Mouse (Mus musculus) MEL (cell line): ENCODE measurements around the gene C030005K15Rik. TPM values are rescaled to one million over a fixed set of nuclear protein-coding genes. Genes with fewer than 3 reads are reported as not detected.

Experiments used
- DNase-seq: peaks from one replicate; pipeline ENCODE4 v3.0.0; 2011; ENCODE audit warnings: low read depth, low spot score
- H3K27ac ChIP-seq: 2 replicates; pipeline ENCODE4 v1.5.1; 2012; ENCODE audit warnings: low read depth, mild to moderate bottlenecking, control low read depth, low read length, moderate library complexity; ENCODE audit not compliant: control insufficient read depth
- H3K27me3 ChIP-seq, 2 experiments: fragments of 150-350 bp in 1 of 2; sonication (generic) in 1 of 2; 2 replicates each; pipeline ENCODE4 v1.6.1; 2012; ENCODE audit warnings: low read length in 2 of 2, mild to moderate bottlenecking in 2 of 2, improper control_type of control experiment in 1 of 2, moderate library complexity in 1 of 2; ENCODE audit not compliant: insufficient read depth in 2 of 2, control insufficient read depth in 1 of 2
- H3K36me3 ChIP-seq, 2 experiments: 2 replicates each; pipeline ENCODE4 v1.6.1; 2012 to 2014; ENCODE audit warnings: low read length in 2 of 2, improper control_type of control experiment in 1 of 2, inconsistent platforms in 1 of 2, mild to moderate bottlenecking in 1 of 2; ENCODE audit not compliant: insufficient read depth in 2 of 2, control insufficient read depth in 1 of 2
- H3K4me1 ChIP-seq, 2 experiments: fragments of 150-350 bp in 1 of 2; sonication (generic) in 1 of 2; 2 replicates each; pipeline ENCODE4 v1.6.1; 2012; ENCODE audit warnings: low read length in 2 of 2, improper control_type of control experiment in 1 of 2, mild to moderate bottlenecking in 1 of 2; ENCODE audit not compliant: insufficient read depth in 2 of 2, control insufficient read depth in 1 of 2
- H3K4me3 ChIP-seq, 2 experiments: fragments of 150-350 bp in 1 of 2; sonication (generic) in 1 of 2; 2 replicates each; pipeline ENCODE4 v1.5.1; 2012; ENCODE audit warnings: low read depth in 2 of 2, low read length in 2 of 2, mild to moderate bottlenecking in 2 of 2, moderate library complexity in 2 of 2, control low read depth in 1 of 2, improper control_type of control experiment in 1 of 2; ENCODE audit not compliant: control insufficient read depth in 1 of 2, insufficient read depth in 1 of 2
- H3K79me2 ChIP-seq: 2 replicates; pipeline ENCODE4 v1.6.1; 2012; ENCODE audit warnings: mild to moderate bottlenecking, low read length, moderate library complexity; ENCODE audit not compliant: control insufficient read depth, poor library complexity, insufficient read depth
- H3K9ac ChIP-seq: 2 replicates; pipeline ENCODE4 v1.6.1; 2012; ENCODE audit warnings: low read depth, mild to moderate bottlenecking, control low read depth, low read length, moderate library complexity; ENCODE audit not compliant: control insufficient read depth, poor library complexity, severe bottlenecking
- H3K9me3 ChIP-seq: fragments of 150-350 bp; sonication (generic); replicated peaks from 2 replicates; pipeline ENCODE4 v1.6.1; 2012; ENCODE audit warnings: mild to moderate bottlenecking, low read length, improper control_type of control experiment, moderate library complexity; ENCODE audit not compliant: insufficient read depth
- BHLHE40 ChIP-seq: IDR thresholded peaks from 2 replicates; pipeline ENCODE4 v1.6.1; 2012; ENCODE audit warnings: low read depth, mild to moderate bottlenecking, inconsistent platforms, low read length, improper control_type of control experiment, borderline replicate concordance
- CHD1 ChIP-seq: IDR thresholded peaks from 2 replicates; pipeline ENCODE4 v1.6.1; 2012; ENCODE audit warnings: low read depth, mild to moderate bottlenecking, inconsistent platforms, low read length, improper control_type of control experiment
- CHD2 ChIP-seq: IDR thresholded peaks from 2 replicates; pipeline ENCODE4 v1.6.1; 2011; ENCODE audit warnings: low read length, improper control_type of control experiment
- E2F4 ChIP-seq: IDR thresholded peaks from 2 replicates; pipeline ENCODE4 v1.6.1; 2011; ENCODE audit warnings: low read depth, low read length, improper control_type of control experiment, borderline replicate concordance
- ELF1 ChIP-seq: IDR thresholded peaks from 2 replicates; pipeline ENCODE4 v1.6.1; 2014; ENCODE audit warnings: low read depth, mild to moderate bottlenecking, inconsistent platforms, low read length, improper control_type of control experiment, moderate library complexity
- ETS1 ChIP-seq: IDR thresholded peaks from 2 replicates; pipeline ENCODE4 v1.6.1; 2012; ENCODE audit warnings: low read depth, mild to moderate bottlenecking, inconsistent platforms, low read length, improper control_type of control experiment, moderate library complexity
- GABPA ChIP-seq: IDR thresholded peaks from 2 replicates; pipeline ENCODE4 v1.6.1; 2012; ENCODE audit warnings: low read depth, mild to moderate bottlenecking, inconsistent platforms, low read length, improper control_type of control experiment, moderate library complexity
- GATA1 ChIP-seq: IDR thresholded peaks from 2 replicates; pipeline ENCODE4 v1.6.1; 2011; ENCODE audit warnings: low read depth, low read length, improper control_type of control experiment
- HCFC1 ChIP-seq: IDR thresholded peaks from 2 replicates; pipeline ENCODE4 v1.6.1; 2012; ENCODE audit warnings: low read depth, mild to moderate bottlenecking, inconsistent platforms, low read length, improper control_type of control experiment, moderate library complexity
- JUND ChIP-seq: IDR thresholded peaks from 2 replicates; pipeline ENCODE4 v1.6.1; 2011; ENCODE audit warnings: low read depth, mild to moderate bottlenecking, improper control_type of control experiment, low read length
- MAFK ChIP-seq: IDR thresholded peaks from 2 replicates; pipeline ENCODE4 v1.6.1; 2011; ENCODE audit warnings: low read depth, mild to moderate bottlenecking, low read length, improper control_type of control experiment, borderline replicate concordance
- MXI1 ChIP-seq: IDR thresholded peaks from 2 replicates; pipeline ENCODE4 v1.6.1; 2011; ENCODE audit warnings: mild to moderate bottlenecking, low read depth, low read length, improper control_type of control experiment
- MYB ChIP-seq: IDR thresholded peaks from 2 replicates; pipeline ENCODE4 v1.6.1; 2011; ENCODE audit warnings: mild to moderate bottlenecking, low read depth, low read length, improper control_type of control experiment
- NRF1 ChIP-seq: IDR thresholded peaks from 2 replicates; pipeline ENCODE4 v1.6.1; 2014; ENCODE audit warnings: low read depth, mild to moderate bottlenecking, inconsistent platforms, low read length, improper control_type of control experiment, moderate library complexity; ENCODE audit not compliant: poor library complexity, insufficient read depth, severe bottlenecking
- POLR2AphosphoS2 ChIP-seq: IDR thresholded peaks from 2 replicates; pipeline ENCODE4 v1.6.1; 2011; ENCODE audit warnings: low read length, improper control_type of control experiment
- POLR2AphosphoS5 ChIP-seq: IDR thresholded peaks from 2 replicates; pipeline ENCODE4 v1.6.1; 2012; ENCODE audit warnings: low read depth, borderline replicate concordance, mild to moderate bottlenecking, inconsistent platforms, low read length, moderate library complexity, mixed read lengths
- SIN3A ChIP-seq: IDR thresholded peaks from 2 replicates; pipeline ENCODE4 v1.6.1; 2012; ENCODE audit warnings: low read length, improper control_type of control experiment, inconsistent platforms
- TAL1 ChIP-seq: IDR thresholded peaks from 2 replicates; pipeline ENCODE4 v1.6.1; 2012; ENCODE audit warnings: mild to moderate bottlenecking, inconsistent platforms, low read length, moderate library complexity, mixed read lengths
- TCF12 ChIP-seq: IDR thresholded peaks from 2 replicates; pipeline ENCODE4 v1.6.1; 2014; ENCODE audit warnings: low read depth, mild to moderate bottlenecking, inconsistent platforms, low read length, improper control_type of control experiment, moderate library complexity
- USF1 ChIP-seq: IDR thresholded peaks from 2 replicates; pipeline ENCODE4 v1.6.1; 2014; ENCODE audit warnings: low read depth, mild to moderate bottlenecking, inconsistent platforms, low read length, improper control_type of control experiment, moderate library complexity
- USF2 ChIP-seq, 2 experiments: IDR thresholded peaks; 2 replicates each; pipeline ENCODE4 v1.6.1; 2011 to 2012; ENCODE audit warnings: improper control_type of control experiment in 2 of 2, low read length in 2 of 2, borderline replicate concordance in 1 of 2, inconsistent platforms in 1 of 2, low read depth in 1 of 2, mild to moderate bottlenecking in 1 of 2; ENCODE audit not compliant: insufficient read depth in 1 of 2
- ZKSCAN1 ChIP-seq: IDR thresholded peaks from 2 replicates; pipeline ENCODE4 v1.6.1; 2012; ENCODE audit warnings: low read depth, mild to moderate bottlenecking, inconsistent platforms, low read length, improper control_type of control experiment, moderate library complexity
- polyA plus RNA-seq, 2 experiments: library from polyadenylated mRNA; stranded (reverse) in 1 of 2; unstranded in 1 of 2; fragments of >175 nt in 1 of 2; fragments of >200 nt in 1 of 2; gene quantifications; 2 replicates each; pipeline versions ENCODE4 v1.2.1 to v1.2.4; 2012; ENCODE audit warnings: low replicate concordance in 2 of 2, low read depth in 1 of 2; ENCODE audit not compliant: insufficient read length in 2 of 2, insufficient read depth in 1 of 2, missing spikeins in 1 of 2
- total RNA-seq: library from RNA; depleted of rRNA; stranded (reverse); fragments of 300-350 nt; gene quantifications from 2 replicates; pipeline ENCODE4 v1.2.3, GENCODE M21; 2012

Gene C030005K15Rik
- total and polyA plus RNA-seq, 3 experiments, result not detected

GRCm38 (mm10) chr10:97693398-97694135 is 33.0 kb downstream of the C030005K15Rik start:
- Histone ChIP-seq H3K27me3 (no peaks in the 10 kb centered on the region), H3K4me1 (no peaks in the 10 kb centered on the region), H3K9ac (no peak overlapping the region), H3K79me2 (no peaks in the 10 kb centered on the region), H3K4me3 (no peak overlapping the region), H3K9me3 (no peaks in the 10 kb centered on the region), H3K27ac (no peak overlapping the region), H3K36me3 (no peaks in the 10 kb centered on the region)
- DNase-seq, result no peak
- TF ChIP-seq CHD2 (no peak), NRF1 (no peak), POLR2AphosphoS2 (no peak), HCFC1 (no peak), SIN3A (no peak), JUND (no peak), ETS1 (no peak), CHD1 (no peak), GABPA (no peak), MAFK (no peak), GATA1 (no peak), E2F4 (no peak), USF2 (IDR thresholded peaks at IDR 0.05; ENCODE audit: borderline replicate concordance in 1 of 2, insufficient read depth in 1 of 2, low read depth in 1 of 2, low read length in 2 of 2) (no peak), POLR2AphosphoS5 (no peak)

GRCm38 (mm10) chr10:97692913-97693312 is 33.6 kb downstream of the C030005K15Rik start, which contains the start of gene Ccer1:
Ccer1 (plus strand) TSS chr10:97693059.
- no peak within 1 kb of the TSS for H3K27ac ChIP-seq
- H3K9ac ChIP-seq, result no peak within 1 kb of the TSS
- H3K4me1 ChIP-seq, result no peaks in the 10 kb centered on the region
- H3K79me2 ChIP-seq, result no peaks in the 10 kb centered on the region
- TF ChIP-seq USF2 (IDR thresholded peaks at IDR 0.05; ENCODE audit: borderline replicate concordance in 1 of 2, insufficient read depth in 1 of 2, low read depth in 1 of 2, low read length in 2 of 2), result no peak
- no peak for TF ChIP-seq TCF12
- no peak for TF ChIP-seq MYB
- TF ChIP-seq CHD2, result no peak
- TF ChIP-seq ZKSCAN1, result no peak
- TF ChIP-seq USF1, result no peak
- TF ChIP-seq MAFK, result no peak
- no peak for TF ChIP-seq SIN3A
- TF ChIP-seq MXI1, result no peak
- no peak for TF ChIP-seq CHD1
- TF ChIP-seq POLR2AphosphoS5, result no peak
- TF ChIP-seq TAL1, result no peak
- TF ChIP-seq JUND, result no peak
- no peak for TF ChIP-seq ELF1
- no peak for TF ChIP-seq BHLHE40
- no peaks in the 10 kb centered on the region for H3K27me3 ChIP-seq
- no peak within 1 kb of the TSS for H3K4me3 ChIP-seq
- no peak for DNase-seq
- H3K36me3 ChIP-seq, result no peaks in the 10 kb centered on the region
- no peaks in the 10 kb centered on the region for H3K9me3 ChIP-seq
